Mouse (Mus musculus) cerebellum, postnatal 4 days (tissue): ENCODE data around the gene Scaf8.
"Not testable (repeated sequence)": the region's sequence is repeated elsewhere in the genome, so short reads cannot be mapped to it uniquely, and the experiment has no call there.

Source experiments
- DNase-seq, 2 experiments: peaks; one replicate each; pipeline ENCODE4 v3.0.0; 2022; ENCODE audit warnings: low spot score in 2 of 2, mixed read lengths in 1 of 2

Scaf8 gene

GRCm38 (mm10) chr17:3115380-3115974, 705 bp downstream of the Scaf8 start:
- DNase-seq = peak; percentile 32 to 51

GRCm38 (mm10) chr17:3120949-3121348, 6.2 kb downstream of the Scaf8 start:
- not testable (repeated sequence) for DNase-seq

- not testable (repeated sequence) for DNase-seq
Observed at GRCm38 (mm10) chr17:3123581-3123980, 8.8 kb downstream of the Scaf8 start.

- no peak for DNase-seq
Observed at GRCm38 (mm10) chr17:3128716-3129115, 13.9 kb downstream of the Scaf8 start.

- no peak for DNase-seq
Observed at GRCm38 (mm10) chr17:3129791-3130190, 15.0 kb downstream of the Scaf8 start.

- no peak for DNase-seq
Observed at GRCm38 (mm10) chr17:3135346-3135745, 20.6 kb downstream of the Scaf8 start.

- no peak for DNase-seq
Observed at GRCm38 (mm10) chr17:3136127-3136526, 21.4 kb downstream of the Scaf8 start.

- DNase-seq = no peak
Observed at GRCm38 (mm10) chr17:3138387-3138786, 23.6 kb downstream of the Scaf8 start.

- DNase-seq = no peak
Observed at GRCm38 (mm10) chr17:3140100-3140499, 25.3 kb downstream of the Scaf8 start.

- DNase-seq = no peak
Observed at GRCm38 (mm10) chr17:3148853-3149252, 34.1 kb downstream of the Scaf8 start.

GRCm38 (mm10) chr17:3149541-3149940, 34.8 kb downstream of the Scaf8 start:
- no peak for DNase-seq

- not testable (repeated sequence) for DNase-seq
Observed at GRCm38 (mm10) chr17:3150701-3151100, 35.9 kb downstream of the Scaf8 start.

GRCm38 (mm10) chr17:3151181-3151580, 36.4 kb downstream of the Scaf8 start:
- DNase-seq = no peak

- not testable (repeated sequence) for DNase-seq
Observed at GRCm38 (mm10) chr17:3156176-3156575, 41.4 kb downstream of the Scaf8 start.

- no peak for DNase-seq
Observed at GRCm38 (mm10) chr17:3157016-3157415, 42.2 kb downstream of the Scaf8 start.

- DNase-seq = no peak
Observed at GRCm38 (mm10) chr17:3162905-3163304, 48.1 kb downstream of the Scaf8 start.

GRCm38 (mm10) chr17:3180425-3180945, 65.7 kb downstream of the Scaf8 start:
- not testable (repeated sequence) for DNase-seq

- DNase-seq = not testable (repeated sequence)
Observed at GRCm38 (mm10) chr17:3195483-3195882, 80.7 kb downstream of the Scaf8 start.

- DNase-seq = no peak
Observed at GRCm38 (mm10) chr17:3200328-3200727, 85.6 kb downstream of the Scaf8 start.

GRCm38 (mm10) chr17:3203916-3204315, 89.1 kb downstream of the Scaf8 start:
- no peak for DNase-seq

- DNase-seq = no peak
Observed at GRCm38 (mm10) chr17:3204826-3205405, 90.1 kb downstream of the Scaf8 start.

GRCm38 (mm10) chr17:3206527-3207398, 92.0 kb downstream of the Scaf8 start:
- no peak for DNase-seq
